Mouse (Mus musculus): ENCODE data around the gene Mprip. TPM values are rescaled to one million over a fixed set of nuclear protein-coding genes. Genes with fewer than 3 reads are reported as not detected.
A peak's percentile ranks its signal among the peaks of the same experiment; 100 is the strongest.
"Not testable (repeated sequence)": the region's sequence is repeated elsewhere in the genome, so short reads cannot be mapped to it uniquely, and the experiment has no call there.

The Mprip gene
- polyA plus RNA-seq, 1 experiment from 2014 or later = 77.4 TPM

GRCm38 (mm10) chr11:59731821-59732220 lies 70.7 kb downstream of the Mprip start:
- 0 out of 2 replicates have a peak overlapping the region, but pooled peaks have one; percentile 7 for H3K27ac ChIP-seq (replicated peaks)
- no peak overlapping the region for H3K4me2 ChIP-seq (replicated peaks)
- no peak for ATAC-seq (replicated peaks)
- no peaks in the 10 kb centered on the region for H3K27me3 ChIP-seq
- 80% methylated on average over 3 of the region's 3 CpGs for WGBS
- no peak overlapping the region for H3K4me3 ChIP-seq
- H3K9ac ChIP-seq (replicated peaks) = no peak overlapping the region
- H3K9me3 ChIP-seq = no peaks in the 10 kb centered on the region
- peaks cover 26% of the 10 kb centered on the region; the same call in 1 of the 2 replicates for H3K36me3 ChIP-seq
- peaks cover 9% of the 10 kb centered on the region; the same call in 1 of the 2 replicates for H3K4me1 ChIP-seq

GRCm38 (mm10) chr11:59732407-59733066 lies 71.4 kb downstream of the Mprip start:
- H3K9me3 ChIP-seq = no peaks in the 10 kb centered on the region

GRCm38 (mm10) chr11:59733600-59733999 lies 72.5 kb downstream of the Mprip start:
- H3K36me3 ChIP-seq = peaks cover 44% of the 10 kb centered on the region
- not testable (repeated sequence) for H3K9ac ChIP-seq (replicated peaks); ATAC-seq (replicated peaks)

More at GRCm38 (mm10) chr11:59732407-59733066, 71.4 kb downstream of the Mprip start:
- no peak overlapping the region for H3K4me3 ChIP-seq
- H3K9ac ChIP-seq (replicated peaks) = no peak overlapping the region
- no peak overlapping the region for H3K4me2 ChIP-seq (replicated peaks)
- no peaks in the 10 kb centered on the region for H3K27me3 ChIP-seq
- no peak for ATAC-seq (replicated peaks)
- H3K36me3 ChIP-seq = peaks cover 33% of the 10 kb centered on the region
- 0 out of 2 replicates have a peak overlapping the region, but pooled peaks have one; percentile 7 for H3K27ac ChIP-seq (replicated peaks)
- peaks cover 9% of the 10 kb centered on the region; the same call in 1 of the 2 replicates for H3K4me1 ChIP-seq
- WGBS = 63% methylated on average over 1 of the region's 1 CpGs

GRCm38 (mm10) chr11:59734335-59734734 lies 73.2 kb downstream of the Mprip start:
- Histone ChIP-seq H3K27ac (replicated peaks) (no peak overlapping the region), H3K27me3 (no peaks in the 10 kb centered on the region), H3K9me3 (no peaks in the 10 kb centered on the region), H3K36me3 (peaks cover 46% of the 10 kb centered on the region), H3K4me1 (peaks cover 9% of the 10 kb centered on the region; the same call in 1 of the 2 replicates), H3K4me2 (replicated peaks) (no peak overlapping the region), H3K9ac (replicated peaks) (no peak overlapping the region), H3K4me3 (no peak overlapping the region)
- no peak for ATAC-seq (replicated peaks)
- WGBS = 87% methylated on average over 1 of the region's 1 CpGs

More at GRCm38 (mm10) chr11:59733600-59733999, 72.5 kb downstream of the Mprip start:
- not testable (repeated sequence) for H3K9me3 ChIP-seq; H3K4me1 ChIP-seq; H3K27ac ChIP-seq (replicated peaks); H3K4me3 ChIP-seq; H3K27me3 ChIP-seq; H3K4me2 ChIP-seq (replicated peaks)
- 71% methylated on average over 5 of the region's 5 CpGs for WGBS

DNA sequence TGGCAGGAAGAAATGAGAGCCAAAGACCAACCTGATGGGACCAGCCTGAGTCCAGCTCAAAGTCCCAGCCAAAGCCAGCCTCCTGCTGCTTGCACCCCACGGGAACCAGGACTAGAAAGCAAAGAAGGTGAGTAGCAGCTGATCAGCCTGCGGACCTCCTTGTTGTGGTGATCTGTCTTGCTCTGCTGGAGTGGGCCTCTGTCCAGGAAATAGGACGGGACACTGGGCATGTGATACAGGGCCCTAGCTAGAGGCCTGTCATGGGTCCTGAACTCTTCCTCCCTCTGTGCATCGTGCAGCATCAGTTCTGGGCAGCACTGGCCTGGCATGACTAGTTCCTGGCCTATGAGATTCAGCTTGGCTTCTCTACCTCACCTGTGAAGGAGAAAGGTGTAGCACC lies 74.8 kb downstream of the Mprip start:
- H3K4me2 ChIP-seq (replicated peaks); H3K27ac ChIP-seq (replicated peaks); H3K9ac ChIP-seq (replicated peaks); H3K9me3 ChIP-seq; H3K4me3 ChIP-seq; H3K27me3 ChIP-seq; ATAC-seq (replicated peaks); H3K4me1 ChIP-seq: not testable (repeated sequence)
- WGBS = 91% methylated on average over 4 of the region's 4 CpGs
- H3K36me3 ChIP-seq = peaks cover 53% of the 10 kb centered on the region

DNA sequence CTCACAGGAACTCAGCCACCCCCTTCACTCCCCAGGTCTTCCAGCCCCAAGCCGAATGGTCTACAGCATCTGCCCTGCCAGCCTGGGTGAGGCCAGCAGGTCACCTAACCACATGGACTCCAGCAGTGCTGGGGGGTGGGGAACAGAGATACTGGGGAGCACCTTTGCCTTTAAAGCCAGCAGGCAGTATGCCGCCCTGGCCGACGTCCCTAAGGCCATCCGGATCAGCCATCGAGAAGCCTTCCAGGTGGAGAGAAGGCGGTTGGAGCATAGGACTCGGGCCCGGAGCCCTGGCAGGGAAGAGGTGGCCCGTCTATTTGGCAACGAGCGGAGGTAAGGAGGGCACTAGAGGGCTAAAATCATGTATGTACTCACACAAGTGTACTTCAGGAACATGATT lies 76.1 kb downstream of the Mprip start:
- Histone ChIP-seq H3K9me3 (no peaks in the 10 kb centered on the region), H3K4me1 (peaks cover 8% of the 10 kb centered on the region; the same call in 1 of the 2 replicates), H3K4me2 (replicated peaks) (no peak overlapping the region), H3K4me3 (no peak overlapping the region), H3K36me3 (peaks cover 66% of the 10 kb centered on the region), H3K27me3 (no peaks in the 10 kb centered on the region), H3K9ac (replicated peaks) (no peak overlapping the region), H3K27ac (replicated peaks) (no peak overlapping the region)
- WGBS = 94% methylated on average over 12 of the region's 12 CpGs
- no peak for ATAC-seq (replicated peaks)

GRCm38 (mm10) chr11:59739996-59740395 lies 78.9 kb downstream of the Mprip start:
- WGBS = 97% methylated on average over 2 of the region's 2 CpGs
- Histone ChIP-seq H3K4me1 (no peaks in the 10 kb centered on the region), H3K9me3 (no peaks in the 10 kb centered on the region), H3K27ac (replicated peaks) (no peak overlapping the region), H3K9ac (replicated peaks) (no peak overlapping the region), H3K36me3 (peaks cover 83% of the 10 kb centered on the region), H3K27me3 (no peaks in the 10 kb centered on the region), H3K4me2 (replicated peaks) (no peak overlapping the region), H3K4me3 (no peak overlapping the region)
- ATAC-seq (replicated peaks) = no peak

- Histone ChIP-seq H3K36me3 (peaks cover 76% of the 10 kb centered on the region), H3K4me2 (replicated peaks) (no peak overlapping the region), H3K4me3 (no peak overlapping the region), H3K27me3 (no peaks in the 10 kb centered on the region), H3K27ac (replicated peaks) (no peak overlapping the region), H3K4me1 (no peaks in the 10 kb centered on the region), H3K9ac (replicated peaks) (no peak overlapping the region), H3K9me3 (no peaks in the 10 kb centered on the region)
- ATAC-seq (replicated peaks) = no peak
- 94% methylated on average over 5 of the region's 5 CpGs for WGBS
Observed at GRCm38 (mm10) chr11:59741915-59742314, 80.8 kb downstream of the Mprip start.

DNA sequence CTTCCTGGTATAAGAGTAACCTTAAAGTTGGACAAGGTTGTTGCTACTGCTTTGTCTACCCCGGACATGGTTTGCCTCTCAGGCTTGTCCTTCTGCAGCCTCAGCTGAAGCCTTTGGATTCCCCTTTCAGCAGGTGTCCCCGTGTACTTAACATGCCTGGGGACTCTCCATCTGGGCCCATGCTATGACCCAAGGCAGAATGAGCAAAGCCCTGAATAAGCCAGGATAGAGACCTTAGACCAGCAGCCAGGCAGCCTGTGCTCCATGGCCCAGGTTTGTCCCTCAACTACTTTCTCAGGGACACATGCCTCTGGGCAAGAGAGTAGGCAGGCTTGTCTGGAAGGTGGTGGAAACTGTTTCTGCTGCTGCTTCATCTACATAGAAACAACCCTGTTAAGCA lies 82.2 kb downstream of the Mprip start:
- H3K4me1 ChIP-seq = no peaks in the 10 kb centered on the region
- no peak overlapping the region for H3K4me3 ChIP-seq
- no peaks in the 10 kb centered on the region for H3K27me3 ChIP-seq
- H3K36me3 ChIP-seq = peaks cover 62% of the 10 kb centered on the region
- H3K9ac ChIP-seq (replicated peaks) = no peak overlapping the region
- WGBS = 92% methylated on average over 2 of the region's 2 CpGs
- no peaks in the 10 kb centered on the region for H3K9me3 ChIP-seq
- H3K4me2 ChIP-seq (replicated peaks) = no peak overlapping the region
- no peak for ATAC-seq (replicated peaks)
- no peak overlapping the region for H3K27ac ChIP-seq (replicated peaks)

GRCm38 (mm10) chr11:59743712-59744111 lies 82.6 kb downstream of the Mprip start:
- H3K4me3 ChIP-seq = no peak overlapping the region
- 94% methylated on average over 1 of the region's 1 CpGs for WGBS
- H3K4me1 ChIP-seq = no peaks in the 10 kb centered on the region
- H3K27me3 ChIP-seq = no peaks in the 10 kb centered on the region
- H3K4me2 ChIP-seq (replicated peaks) = no peak overlapping the region
- no peak overlapping the region for H3K9ac ChIP-seq (replicated peaks)
- H3K9me3 ChIP-seq = no peaks in the 10 kb centered on the region
- H3K27ac ChIP-seq (replicated peaks) = no peak overlapping the region
- ATAC-seq (replicated peaks) = no peak
- H3K36me3 ChIP-seq = peaks cover 60% of the 10 kb centered on the region

DNA sequence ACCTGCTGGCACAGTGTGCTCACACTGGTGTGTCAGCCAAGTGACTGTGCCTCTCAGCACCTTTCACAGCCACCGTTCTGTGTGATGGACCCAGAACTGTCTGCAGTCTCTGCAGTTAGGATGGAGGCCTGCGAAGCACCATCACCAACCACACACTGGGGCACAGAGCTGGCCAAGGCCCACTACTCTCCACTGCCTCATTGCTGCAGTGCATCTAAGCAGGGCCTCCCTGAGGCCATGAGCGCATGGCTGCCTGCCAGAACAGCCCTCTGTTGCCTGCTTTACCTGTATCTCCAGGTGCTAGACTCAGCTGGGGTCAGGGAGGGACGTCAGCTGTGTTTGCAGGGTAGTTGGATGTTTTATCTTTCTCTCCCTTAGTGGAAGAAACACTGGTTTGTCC lies 83.3 kb downstream of the Mprip start:
- no peaks in the 10 kb centered on the region for H3K4me1 ChIP-seq
- no peak overlapping the region for H3K9ac ChIP-seq (replicated peaks)
- no peak for ATAC-seq (replicated peaks)
- H3K36me3 ChIP-seq = peaks cover 57% of the 10 kb centered on the region
- H3K27me3 ChIP-seq = no peaks in the 10 kb centered on the region
- no peak overlapping the region for H3K4me2 ChIP-seq (replicated peaks)
- no peak overlapping the region for H3K27ac ChIP-seq (replicated peaks)
- 97% methylated on average over 4 of the region's 4 CpGs for WGBS
- H3K4me3 ChIP-seq = no peak overlapping the region
- H3K9me3 ChIP-seq = no peaks in the 10 kb centered on the region

DNA sequence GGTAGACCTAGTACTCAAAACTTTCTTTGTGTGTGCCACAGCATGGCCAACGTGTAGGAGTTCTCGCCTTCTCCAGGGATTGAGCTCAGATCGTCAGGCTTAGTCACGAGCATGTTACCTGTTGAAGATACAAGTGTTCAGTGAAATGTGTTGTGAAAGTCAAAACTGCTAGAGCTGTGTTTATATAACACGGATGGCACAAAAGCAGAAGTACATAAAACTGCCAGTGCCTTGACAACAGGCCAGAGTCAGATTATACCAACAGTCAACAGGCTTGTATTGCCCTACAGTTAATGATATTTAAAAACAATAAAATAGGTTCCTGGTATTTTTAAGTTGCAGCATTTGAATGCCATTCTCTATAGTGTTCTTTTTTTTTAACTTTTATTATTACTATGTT lies 84.7 kb downstream of the Mprip start:
- Histone ChIP-seq H3K4me1 (no peaks in the 10 kb centered on the region), H3K27ac (replicated peaks) (no peak overlapping the region), H3K9me3 (no peaks in the 10 kb centered on the region), H3K4me2 (replicated peaks) (no peak overlapping the region), H3K36me3 (peaks cover 59% of the 10 kb centered on the region), H3K4me3 (no peak overlapping the region), H3K9ac (replicated peaks) (no peak overlapping the region), H3K27me3 (no peaks in the 10 kb centered on the region)
- ATAC-seq (replicated peaks) = no peak
- 94% methylated on average over 5 of the region's 5 CpGs for WGBS

DNA sequence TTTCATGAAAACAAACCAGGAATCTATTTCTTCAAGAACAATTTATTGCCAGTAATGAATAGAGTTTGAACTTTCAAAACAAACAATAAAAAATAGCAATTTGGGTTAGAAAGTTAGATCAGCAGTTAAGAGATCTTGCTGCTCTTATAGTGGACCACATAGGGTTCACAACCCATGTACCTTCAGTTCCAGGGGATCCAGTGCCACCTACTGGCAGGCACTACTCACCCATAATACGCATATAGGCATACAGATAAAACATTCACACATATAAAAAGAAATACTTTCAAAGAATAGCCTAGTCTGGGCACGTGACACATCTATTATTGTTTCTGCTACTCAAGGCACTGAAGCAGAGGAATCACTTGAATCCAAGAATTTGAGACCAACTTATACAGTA lies 85.5 kb downstream of the Mprip start:
- 79% methylated on average over 2 of the region's 2 CpGs for WGBS
- no peaks in the 10 kb centered on the region for H3K27me3 ChIP-seq
- H3K4me2 ChIP-seq (replicated peaks) = no peak overlapping the region
- no peaks in the 10 kb centered on the region for H3K9me3 ChIP-seq
- H3K4me1 ChIP-seq = no peaks in the 10 kb centered on the region
- peaks cover 58% of the 10 kb centered on the region for H3K36me3 ChIP-seq
- ATAC-seq (replicated peaks) = no peak
- no peak overlapping the region for H3K9ac ChIP-seq (replicated peaks)
- H3K27ac ChIP-seq (replicated peaks) = no peak overlapping the region
- no peak overlapping the region for H3K4me3 ChIP-seq

Data from forebrain, embryonic 15.5 days (tissue).